Mouse (Mus musculus): Measurements from ENCODE around the gene Rassf5. TPM values are rescaled to one million over a fixed set of nuclear protein-coding genes. Genes with fewer than 3 reads are reported as not detected.
"Not testable (repeated sequence)": the region's sequence is repeated elsewhere in the genome, so short reads cannot be mapped to it uniquely, and the experiment has no call there.

The Rassf5 gene
- polyA plus RNA-seq, 1 experiment from 2014 or later = 7.9 TPM

DNA sequence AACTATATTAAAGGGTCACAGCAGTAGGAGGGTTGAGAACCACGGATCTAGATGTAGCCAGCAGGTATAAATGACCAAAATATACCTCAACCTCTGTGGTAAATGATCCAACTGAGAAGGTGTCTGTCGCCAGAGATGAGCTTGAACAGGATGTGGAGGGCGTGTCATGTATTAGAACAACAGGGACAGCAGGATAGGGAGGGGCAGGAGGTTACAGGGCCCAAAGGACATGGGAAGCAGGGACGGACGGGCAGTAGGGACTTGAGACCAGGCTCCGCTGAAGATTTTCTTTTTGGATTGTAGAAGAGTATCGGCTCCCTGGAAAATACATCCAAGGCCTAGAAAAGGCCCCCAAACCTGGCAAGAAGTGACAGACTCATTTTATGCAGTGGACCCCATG is 72.1 kb downstream of the Rassf5 start:
- Histone ChIP-seq H3K27me3 (ENCODE audit: control insufficient read depth, insufficient read depth, low read length) (no peaks in the 10 kb centered on the region), H3K9ac (ENCODE audit: low read length) (no peak overlapping the region), H3K9me3 (ENCODE audit: control insufficient read depth, low read length) (no peaks in the 10 kb centered on the region), H3K4me1 (replicated peaks; ENCODE audit: control insufficient read depth, insufficient read depth) (no peaks in the 10 kb centered on the region), H3K36me3 (ENCODE audit: control insufficient read depth, insufficient read depth, low read length) (peaks cover 33% of the 10 kb centered on the region), H3K4me3 (ENCODE audit: low read depth, low read length) (no peak overlapping the region), H3K27ac (replicated peaks) (no peak overlapping the region), H3K4me2 (replicated peaks; ENCODE audit: low read depth) (no peak overlapping the region)
- no peak for TF ChIP-seq CTCF (IDR thresholded peaks at IDR 0.05; ENCODE audit: low read depth)
- no peak for TF ChIP-seq EP300 (optimal IDR thresholded peaks at IDR 0.05)
- 79% methylated on average over 7 of the region's 7 CpGs for WGBS
- no peak for DNase-seq (ENCODE audit: low spot score)
- ATAC-seq (ENCODE audit: low FRiP score, low TSS enrichment) = no peak

DNA sequence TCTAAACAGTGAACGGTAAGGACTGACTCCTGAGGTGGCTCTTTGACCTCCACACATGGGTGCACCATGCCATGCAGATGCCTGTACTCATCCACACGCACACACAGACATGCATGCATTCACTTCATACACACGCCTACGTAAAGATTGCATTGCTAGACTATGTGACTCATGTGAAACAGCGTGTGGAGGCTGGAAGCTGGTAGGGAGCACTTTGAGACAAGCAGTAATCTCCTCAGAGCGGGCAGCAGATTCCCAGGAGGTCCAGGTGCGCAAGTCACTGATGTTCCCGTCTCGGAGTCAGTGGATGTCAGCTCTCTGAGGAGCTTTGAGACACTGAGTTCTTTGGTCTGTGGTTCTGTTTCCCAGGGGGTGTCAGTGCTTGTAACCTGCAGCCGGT is 77.4 kb downstream of the Rassf5 start:
- no peak for TF ChIP-seq EP300 (optimal IDR thresholded peaks at IDR 0.05)
- TF ChIP-seq CTCF (IDR thresholded peaks at IDR 0.05; ENCODE audit: low read depth) = no peak
- Histone ChIP-seq H3K36me3 (ENCODE audit: control insufficient read depth, insufficient read depth, low read length) (peaks cover 38% of the 10 kb centered on the region), H3K4me1 (replicated peaks; ENCODE audit: control insufficient read depth, insufficient read depth) (no peaks in the 10 kb centered on the region), H3K27ac (replicated peaks) (no peak overlapping the region), H3K4me2 (replicated peaks; ENCODE audit: low read depth) (no peak overlapping the region), H3K9ac (ENCODE audit: low read length) (no peak overlapping the region), H3K4me3 (ENCODE audit: low read depth, low read length) (no peak overlapping the region), H3K27me3 (ENCODE audit: control insufficient read depth, insufficient read depth, low read length) (no peaks in the 10 kb centered on the region), H3K9me3 (ENCODE audit: control insufficient read depth, low read length) (no peaks in the 10 kb centered on the region)
- 93% methylated on average over 10 of the region's 10 CpGs for WGBS
- DNase-seq (ENCODE audit: low spot score) (no peak), ATAC-seq (ENCODE audit: low FRiP score, low TSS enrichment) (no peak)

DNA sequence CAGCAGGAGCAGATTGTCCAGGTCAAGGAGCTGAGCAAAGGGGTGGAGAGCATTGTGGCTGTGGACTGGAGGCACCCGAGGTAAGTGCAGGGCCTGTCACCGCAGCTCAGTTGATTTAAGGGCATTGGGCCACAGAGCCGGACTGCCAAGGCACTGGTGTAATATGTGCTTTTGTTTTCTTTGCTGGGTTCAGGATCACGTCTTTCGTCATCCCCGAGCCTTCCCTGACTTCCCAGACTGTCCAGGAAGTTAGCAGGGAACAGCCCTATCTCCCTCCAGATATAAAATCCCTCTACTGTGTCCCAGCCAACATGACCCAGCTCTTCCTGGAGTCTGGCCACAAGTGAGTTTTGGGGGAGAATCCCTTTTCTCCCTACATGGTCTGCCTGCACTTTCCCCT is 80.6 kb downstream of the Rassf5 start:
- peak; percentile 39; the same call in 1 of the 2 replicates for ATAC-seq (ENCODE audit: low FRiP score, low TSS enrichment)

GRCm38 (mm10) chr1:131161091-131161490 is 84.0 kb downstream of the Rassf5 start:
- no peaks in the 10 kb centered on the region for H3K4me1 ChIP-seq (replicated peaks; ENCODE audit: control insufficient read depth, insufficient read depth)
- H3K9me3 ChIP-seq (ENCODE audit: control insufficient read depth, low read length) = no peaks in the 10 kb centered on the region
- no peak overlapping the region for H3K4me2 ChIP-seq (replicated peaks; ENCODE audit: low read depth)
- 69% methylated on average over 11 of the region's 11 CpGs for WGBS
- DNase-seq (ENCODE audit: low spot score) (no peak), ATAC-seq (ENCODE audit: low FRiP score, low TSS enrichment) (no peak)
- no peak overlapping the region for H3K9ac ChIP-seq (ENCODE audit: low read length)
- H3K4me3 ChIP-seq (ENCODE audit: low read depth, low read length) = no peak overlapping the region
- no peaks in the 10 kb centered on the region for H3K27me3 ChIP-seq (ENCODE audit: control insufficient read depth, insufficient read depth, low read length)
- peaks cover 19% of the 10 kb centered on the region for H3K36me3 ChIP-seq (ENCODE audit: control insufficient read depth, insufficient read depth, low read length)
- H3K27ac ChIP-seq (replicated peaks) = no peak overlapping the region
- TF ChIP-seq EP300 (optimal IDR thresholded peaks at IDR 0.05) (no peak), CTCF (IDR thresholded peaks at IDR 0.05; ENCODE audit: low read depth) (no peak)

More for the DNA sequence above, 80.6 kb downstream of the Rassf5 start:
- no peak for TF ChIP-seq CTCF (IDR thresholded peaks at IDR 0.05; ENCODE audit: low read depth)
- no peak for TF ChIP-seq EP300 (optimal IDR thresholded peaks at IDR 0.05)
- 72% methylated on average over 6 of the region's 6 CpGs for WGBS
- Histone ChIP-seq H3K27me3 (ENCODE audit: control insufficient read depth, insufficient read depth, low read length) (no peaks in the 10 kb centered on the region), H3K27ac (replicated peaks) (no peak overlapping the region), H3K4me2 (replicated peaks; ENCODE audit: low read depth) (no peak overlapping the region), H3K9me3 (ENCODE audit: control insufficient read depth, low read length) (no peaks in the 10 kb centered on the region), H3K4me3 (ENCODE audit: low read depth, low read length) (no peak overlapping the region), H3K9ac (ENCODE audit: low read length) (no peak overlapping the region), H3K36me3 (ENCODE audit: control insufficient read depth, insufficient read depth, low read length) (peaks cover 33% of the 10 kb centered on the region), H3K4me1 (replicated peaks; ENCODE audit: control insufficient read depth, insufficient read depth) (no peaks in the 10 kb centered on the region)
- no peak for DNase-seq (ENCODE audit: low spot score)

DNA sequence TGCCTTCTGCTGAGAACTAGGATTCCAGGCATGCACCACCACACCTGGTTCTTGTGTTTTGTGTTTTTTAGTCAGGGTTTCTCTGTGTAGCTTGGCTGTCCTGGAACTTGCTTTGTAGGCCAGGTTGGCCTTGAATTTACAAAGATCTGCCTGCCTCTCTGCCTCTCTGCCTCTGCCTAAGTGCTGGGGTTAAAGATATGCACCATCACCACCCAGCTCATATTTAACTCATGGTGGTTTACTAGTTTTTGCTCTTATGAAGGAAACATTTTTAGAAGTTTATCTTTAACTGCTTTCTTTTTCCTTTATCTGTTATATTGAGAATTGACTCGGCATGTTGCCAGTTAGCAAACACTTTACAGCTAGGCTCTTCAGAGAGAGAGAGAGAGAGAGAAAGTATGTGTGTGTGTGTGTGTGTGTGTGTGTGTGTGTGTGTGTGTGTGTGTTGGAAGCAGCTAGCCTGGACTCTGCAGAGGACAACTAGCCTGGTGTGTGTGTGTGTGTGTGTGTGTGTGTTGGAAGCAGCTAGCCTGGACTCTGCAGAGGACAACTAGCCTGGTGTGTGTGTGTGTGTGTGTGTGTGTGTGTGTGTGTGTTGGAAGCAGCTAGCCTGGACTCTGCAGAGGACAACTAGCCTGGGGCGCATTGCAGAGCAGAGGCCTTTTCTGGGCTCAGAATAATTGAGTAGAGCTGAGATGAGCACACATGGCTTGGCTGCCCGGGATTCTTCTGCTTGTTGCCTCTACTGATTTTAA is 85.3 kb downstream of the Rassf5 start:
- ATAC-seq (ENCODE audit: low FRiP score, low TSS enrichment) = peak; percentile 64
- not testable (repeated sequence) for H3K4me3 ChIP-seq (ENCODE audit: low read depth, low read length); H3K4me1 ChIP-seq (replicated peaks; ENCODE audit: control insufficient read depth, insufficient read depth); H3K9me3 ChIP-seq (ENCODE audit: control insufficient read depth, low read length); DNase-seq (ENCODE audit: low spot score); H3K27ac ChIP-seq (replicated peaks); H3K4me2 ChIP-seq (replicated peaks; ENCODE audit: low read depth); H3K9ac ChIP-seq (ENCODE audit: low read length); H3K27me3 ChIP-seq (ENCODE audit: control insufficient read depth, insufficient read depth, low read length)
- 88% methylated on average over 3 of the region's 3 CpGs for WGBS
- peaks cover 18% of the 10 kb centered on the region for H3K36me3 ChIP-seq (ENCODE audit: control insufficient read depth, insufficient read depth, low read length)

DNA sequence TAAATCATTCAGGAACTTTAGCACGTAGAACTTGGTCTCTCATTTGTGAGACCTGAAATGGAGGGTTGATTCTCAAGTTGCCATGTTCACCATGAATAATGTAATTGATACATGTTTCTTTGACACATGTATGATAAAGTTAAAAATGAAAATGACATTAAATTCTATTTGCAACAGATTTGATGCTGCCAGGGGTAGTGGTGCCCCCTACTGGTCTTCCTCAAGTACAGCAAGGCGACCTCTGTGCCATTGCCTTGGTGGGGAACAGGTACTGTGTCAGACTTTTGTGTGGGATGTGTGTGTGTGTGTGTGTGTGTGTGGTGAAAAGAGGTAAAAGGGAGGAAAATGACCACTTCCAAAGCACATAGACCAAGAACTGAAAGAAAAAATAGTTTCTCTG is 89.6 kb downstream of the Rassf5 start:
- WGBS = 51% methylated on average over 2 of the region's 2 CpGs

More for the DNA sequence above, 89.6 kb downstream of the Rassf5 start:
- no peak overlapping the region for H3K9ac ChIP-seq (ENCODE audit: low read length)
- no peaks in the 10 kb centered on the region for H3K27me3 ChIP-seq (ENCODE audit: control insufficient read depth, insufficient read depth, low read length)
- no peaks in the 10 kb centered on the region for H3K9me3 ChIP-seq (ENCODE audit: control insufficient read depth, low read length)
- no peak for TF ChIP-seq EP300 (optimal IDR thresholded peaks at IDR 0.05)
- TF ChIP-seq CTCF (IDR thresholded peaks at IDR 0.05; ENCODE audit: low read depth) = peak; percentile 93
- no peak overlapping the region for H3K4me3 ChIP-seq (ENCODE audit: low read depth, low read length)
- ATAC-seq (ENCODE audit: low FRiP score, low TSS enrichment) (no peak), DNase-seq (ENCODE audit: low spot score) (peak; percentile 50)
- no peak overlapping the region for H3K4me2 ChIP-seq (replicated peaks; ENCODE audit: low read depth)
- H3K36me3 ChIP-seq (ENCODE audit: control insufficient read depth, insufficient read depth, low read length) = peaks cover 3% of the 10 kb centered on the region
- no peak overlapping the region for H3K27ac ChIP-seq (replicated peaks)
- no peaks in the 10 kb centered on the region for H3K4me1 ChIP-seq (replicated peaks; ENCODE audit: control insufficient read depth, insufficient read depth)
